Mouse (Mus musculus) kidney, postnatal 36 days (tissue): ENCODE measurements at regions not wholly inside any gene's neighbourhood (a gene's known extent, or its start where the extent isn't known, plus 50 kb on each side); places are given as distances from the start of the nearest gene placed in this dataset.

Source experiments
- DNase-seq, 2 experiments: peaks; one replicate each; pipeline ENCODE4 v3.0.0; 2021 to 2022; ENCODE audit warnings: mixed read lengths in 2 of 2

DNA sequence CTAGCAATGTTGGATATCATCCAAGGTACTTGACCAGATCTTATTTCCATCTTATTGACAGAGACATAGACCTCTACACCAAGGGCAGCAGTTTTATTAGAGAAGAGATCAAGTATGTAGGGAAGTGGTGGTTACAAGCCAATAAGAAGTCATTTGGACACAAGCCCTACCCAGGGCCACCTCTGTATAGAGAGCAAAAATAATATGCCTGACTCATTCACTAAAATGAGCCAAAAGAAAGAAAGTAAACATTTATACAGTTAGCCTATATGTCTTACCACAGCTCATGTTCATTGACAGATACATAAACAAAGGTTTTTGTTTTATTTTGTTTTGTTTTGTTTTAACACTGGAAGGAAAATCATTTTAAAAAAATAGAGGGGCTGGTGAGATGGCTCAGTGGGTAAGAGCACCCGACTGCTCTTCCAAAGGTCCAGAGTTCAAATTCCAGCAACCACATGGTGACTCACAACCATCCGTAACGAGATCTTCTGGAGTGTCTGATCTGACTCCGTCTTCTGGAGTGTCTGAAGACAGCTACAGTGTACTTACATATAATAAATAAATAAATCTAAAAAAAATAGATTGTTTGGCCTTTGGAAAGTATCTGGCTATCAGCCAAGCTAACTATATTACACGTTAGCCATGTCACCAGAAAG, 76.9 kb downstream of the Rlim start:
- DNase-seq: peak in 1 of 2 experiments; percentile 4

DNA sequence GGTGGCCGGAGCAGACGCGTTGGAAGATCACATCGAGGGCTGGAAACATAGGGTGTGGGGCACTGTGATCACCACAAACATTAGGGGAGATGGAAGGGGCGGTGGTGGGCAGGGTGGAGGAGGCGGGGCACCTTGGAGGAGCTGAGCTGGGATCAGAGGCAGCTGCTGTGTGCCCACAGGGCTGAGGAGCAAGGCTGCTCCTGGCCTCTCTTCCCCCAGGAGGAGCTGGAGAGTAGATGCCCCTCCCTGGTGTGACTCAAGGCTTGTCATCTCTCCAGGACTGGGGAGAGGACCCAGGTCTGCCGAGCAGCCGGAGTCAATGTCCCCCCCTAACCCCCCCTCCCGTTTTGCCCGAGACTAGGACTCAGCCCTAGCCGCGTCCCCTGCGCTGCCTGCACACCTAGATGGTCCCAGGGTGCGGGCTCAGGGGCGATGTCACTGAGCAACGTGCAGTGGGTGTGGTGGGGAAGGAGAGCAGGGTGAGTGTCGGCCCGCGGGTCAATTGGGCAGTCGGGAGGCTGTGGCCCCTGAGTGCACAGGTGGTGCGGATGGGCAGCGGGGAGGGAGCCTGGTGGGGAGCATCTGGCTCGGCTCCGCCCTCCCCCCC, 57.6 kb upstream of the Slc16a2 start:
- DNase-seq: no peak
